ENCODE assay signal across 8 mouse cellular contexts in the genomic region with DNA sequence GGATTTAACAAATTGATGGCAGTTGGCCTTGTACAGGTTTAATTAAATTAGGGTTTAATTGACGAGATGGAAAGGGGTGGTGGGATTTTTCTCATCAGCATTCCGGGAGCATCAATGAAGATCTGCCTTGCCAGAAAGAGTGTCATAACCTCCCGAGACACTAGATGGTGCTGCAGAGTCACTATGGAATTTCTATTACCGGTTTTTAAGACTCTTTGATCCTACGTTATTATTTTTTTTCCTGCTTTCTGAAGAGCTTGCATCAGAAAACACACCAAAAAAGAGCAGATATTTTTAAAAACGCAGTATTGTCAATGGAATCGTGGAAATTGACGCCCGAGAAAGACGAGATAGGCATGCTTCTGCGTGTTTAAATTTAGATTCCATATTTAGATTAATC.
DNase-seq lines count a peak whose midpoint lies in the region; ATAC-seq and TF ChIP-seq lines count a peak whose summit lies in the region.

No protein-coding gene starts in this region.

- peak; percentile 43 for DNase-seq in CD4-positive, CD25-positive, alpha-beta regulatory T cell, adult 2 months (ENCODE audit: low read depth, low spot score)
- peak; percentile 74 for DNase-seq in MEL (ENCODE audit: low read depth, low spot score)
- DNase-seq in cerebellum, postnatal 25 days = peak; percentile 69 to 86
- peak; percentile 85 for DNase-seq in layer of hippocampus, adult 11-12 months (ENCODE audit: low spot score)
- peak; percentile 84 for DNase-seq in retina, postnatal 1 day
- no peak for DNase-seq in natural killer cell, adult 2 months (ENCODE audit: low spot score in 2 of 2)

- no peak for ATAC-seq in heart, embryonic 14.5 days (ENCODE audit: insufficient number of reproducible peaks, insufficient read depth, low FRiP score, low read depth)
- no peak for ATAC-seq in lung, embryonic 15.5 days (ENCODE audit: borderline replicate concordance, extremely low read depth, low FRiP score, low TSS enrichment)

- H3K9ac ChIP-seq in MEL (ENCODE audit: control insufficient read depth, low read depth, low read length, poor library complexity, severe bottlenecking) = peak overlapping the region; percentile 37; the same call in 1 of the 2 replicates
- no peak overlapping the region for H3K9ac ChIP-seq in heart, embryonic 14.5 days (ENCODE audit: low read length)
- no peak overlapping the region for H3K9ac ChIP-seq in lung, embryonic 15.5 days

- H3K9me3 ChIP-seq in MEL (replicated peaks; ENCODE audit: insufficient read depth, low read length) = no peaks in the 10 kb centered on the region
- no peaks in the 10 kb centered on the region for H3K9me3 ChIP-seq in heart, embryonic 14.5 days (ENCODE audit: control insufficient read depth, low read length)
- no peaks in the 10 kb centered on the region for H3K9me3 ChIP-seq in lung, embryonic 15.5 days

- no peaks in the 10 kb centered on the region for H3K27me3 ChIP-seq in MEL (ENCODE audit: control insufficient read depth in 1 of 2, insufficient read depth in 2 of 2, low read length in 2 of 2)
- H3K27me3 ChIP-seq in heart, embryonic 14.5 days (ENCODE audit: control insufficient read depth, insufficient read depth, low read length) = no peaks in the 10 kb centered on the region; the same call in 1 of the 2 replicates
- H3K27me3 ChIP-seq in lung, embryonic 15.5 days = peaks cover 9% of the 10 kb centered on the region; the same call in 1 of the 2 replicates

- H3K36me3 ChIP-seq in MEL (ENCODE audit: control insufficient read depth in 1 of 2, insufficient read depth in 2 of 2, low read length in 2 of 2) = peaks cover 0 to 9% of the 10 kb centered on the region in 2 experiments; a peak in 2 of 4 replicates
- no peaks in the 10 kb centered on the region for H3K36me3 ChIP-seq in heart, embryonic 14.5 days (ENCODE audit: control insufficient read depth, insufficient read depth, low read length)
- H3K36me3 ChIP-seq in lung, embryonic 15.5 days = no peaks in the 10 kb centered on the region

- H3K79me2 ChIP-seq in MEL (ENCODE audit: control insufficient read depth, insufficient read depth, low read length, poor library complexity) = no peaks in the 10 kb centered on the region; the same call in 1 of the 2 replicates

- peaks cover 3 to 7% of the 10 kb centered on the region in 2 experiments for H3K4me1 ChIP-seq in MEL (ENCODE audit: control insufficient read depth in 1 of 2, insufficient read depth in 2 of 2, low read length in 2 of 2)
- peaks cover 3 to 7% of the 10 kb centered on the region in 2 experiments; a peak in 2 of 4 replicates for H3K4me1 ChIP-seq in heart, embryonic 14.5 days (ENCODE audit: control insufficient read depth in 2 of 2, insufficient read depth in 2 of 2, low read length in 2 of 2)
- H3K4me1 ChIP-seq in lung, embryonic 15.5 days = peaks cover 15% of the 10 kb centered on the region

- no peak for TF ChIP-seq POLR2A in MEL (IDR thresholded peaks at IDR 0.05; ENCODE audit: control insufficient read depth in 1 of 2, insufficient read depth in 1 of 2, low read depth in 1 of 2, low read length in 2 of 2, poor library complexity in 1 of 2)

- TF ChIP-seq CTCF in MEL (IDR thresholded peaks at IDR 0.05 in 2 of 3, conservative IDR thresholded peaks at IDR 0.05 in 1 of 3; ENCODE audit: control insufficient read depth in 1 of 3, insufficient read depth in 1 of 3, low read depth in 2 of 3, low read length in 3 of 3, poor library complexity in 1 of 3, severe bottlenecking in 1 of 3) = peak; percentile 29 to 79 (median 72); a peak in 5 of 6 replicates

- no peak overlapping the region for H3K4me3 ChIP-seq in MEL (ENCODE audit: control insufficient read depth in 1 of 2, insufficient read depth in 1 of 2, low read depth in 2 of 2, low read length in 2 of 2)
- H3K4me3 ChIP-seq in heart, embryonic 14.5 days (ENCODE audit: control insufficient read depth in 1 of 2, insufficient read depth in 1 of 2, low read depth in 1 of 2, low read length in 2 of 2) = no peak overlapping the region
- no peak overlapping the region for H3K4me3 ChIP-seq in lung, embryonic 15.5 days

- peak; percentile 84 for TF ChIP-seq RAD21 in MEL (IDR thresholded peaks at IDR 0.05; ENCODE audit: low read depth, low read length)

- peak overlapping the region; percentile 45 for H3K4me2 ChIP-seq in heart, embryonic 14.5 days (ENCODE audit: low read length)
- peak overlapping the region; percentile 34 for H3K4me2 ChIP-seq in lung, embryonic 15.5 days

- no peak overlapping the region for H3K27ac ChIP-seq in MEL (ENCODE audit: control insufficient read depth, low read depth, low read length)
- no peak overlapping the region for H3K27ac ChIP-seq in heart, embryonic 14.5 days (replicated peaks in 1 of 2; ENCODE audit: control insufficient read depth in 1 of 2, insufficient read depth in 1 of 2, low read depth in 2 of 2, low read length in 2 of 2)
- no peak overlapping the region for H3K27ac ChIP-seq in lung, embryonic 15.5 days

- no peak for TF ChIP-seq EP300 in MEL (IDR thresholded peaks at IDR 0.05; ENCODE audit: low read depth in 1 of 2, low read length in 2 of 2)

- 13% methylated on average over 11 of the region's 11 CpGs for WGBS in heart, embryonic 14.5 days
- 7% methylated on average over 11 of the region's 11 CpGs for WGBS in lung, embryonic 15.5 days

TF ChIP-seq in MEL, 35 proteins besides CTCF, POLR2A, EP300 and RAD21:
- no peak for TF ChIP-seq MXI1 (IDR thresholded peaks at IDR 0.05; ENCODE audit: low read depth, low read length)
- TF ChIP-seq ZMIZ1 (IDR thresholded peaks at IDR 0.05; ENCODE audit: low read depth, low read length) = no peak
- no peak for TF ChIP-seq CHD2 (IDR thresholded peaks at IDR 0.05; ENCODE audit: low read length)
- TF ChIP-seq ETS1 (IDR thresholded peaks at IDR 0.05; ENCODE audit: low read depth, low read length) = no peak
- no peak for TF ChIP-seq GABPA (IDR thresholded peaks at IDR 0.05; ENCODE audit: low read depth, low read length)
- no peak for TF ChIP-seq CHD1 (IDR thresholded peaks at IDR 0.05; ENCODE audit: low read depth, low read length)
- no peak for TF ChIP-seq MAFK (IDR thresholded peaks at IDR 0.05; ENCODE audit: borderline replicate concordance, low read depth, low read length)
- no peak for TF ChIP-seq TBP (IDR thresholded peaks at IDR 0.05; ENCODE audit: low read depth, low read length)
- no peak for TF ChIP-seq USF1 (IDR thresholded peaks at IDR 0.05; ENCODE audit: low read depth, low read length)
- no peak for TF ChIP-seq MYB (IDR thresholded peaks at IDR 0.05; ENCODE audit: low read depth, low read length)
- no peak for TF ChIP-seq TCF12 (IDR thresholded peaks at IDR 0.05; ENCODE audit: low read depth, low read length)
- no peak for TF ChIP-seq JUND (IDR thresholded peaks at IDR 0.05; ENCODE audit: low read depth, low read length)
- TF ChIP-seq SMC3 (IDR thresholded peaks at IDR 0.05; ENCODE audit: low read depth, low read length) = peak; percentile 74
- peak; percentile 60 for TF ChIP-seq ZC3H11A (IDR thresholded peaks at IDR 0.05; ENCODE audit: low read depth, low read length)
- no peak for TF ChIP-seq POLR2AphosphoS5 (IDR thresholded peaks at IDR 0.05; ENCODE audit: borderline replicate concordance, low read depth, low read length)
- TF ChIP-seq MAZ (IDR thresholded peaks at IDR 0.05; ENCODE audit: low read depth, low read length) = no peak
- TF ChIP-seq E2F4 (IDR thresholded peaks at IDR 0.05; ENCODE audit: borderline replicate concordance, low read depth, low read length) = no peak
- TF ChIP-seq MYC (IDR thresholded peaks at IDR 0.05; ENCODE audit: low read depth, low read length) = no peak
- no peak for TF ChIP-seq GATA1 (IDR thresholded peaks at IDR 0.05; ENCODE audit: low read depth, low read length)
- no peak for TF ChIP-seq MAX (IDR thresholded peaks at IDR 0.05; ENCODE audit: low read length)
- TF ChIP-seq BHLHE40 (IDR thresholded peaks at IDR 0.05; ENCODE audit: borderline replicate concordance, low read depth, low read length) = no peak
- TF ChIP-seq ZNF384 (IDR thresholded peaks at IDR 0.05; ENCODE audit: low read depth, low read length) = peak; percentile 47
- TF ChIP-seq USF2 (IDR thresholded peaks at IDR 0.05; ENCODE audit: borderline replicate concordance in 1 of 2, insufficient read depth in 1 of 2, low read depth in 1 of 2, low read length in 2 of 2) = no peak
- TF ChIP-seq ELF1 (IDR thresholded peaks at IDR 0.05; ENCODE audit: low read depth, low read length) = no peak
- no peak for TF ChIP-seq NRF1 (IDR thresholded peaks at IDR 0.05; ENCODE audit: insufficient read depth, low read depth, low read length, poor library complexity, severe bottlenecking)
- no peak for TF ChIP-seq NELFE (IDR thresholded peaks at IDR 0.05; ENCODE audit: low read depth, low read length)
- TF ChIP-seq SIN3A (IDR thresholded peaks at IDR 0.05; ENCODE audit: low read length) = no peak; the same call in 1 of the 2 replicates
TF ChIP-seq in MEL: peak in this region for 3.

Comparison
In these comparisons a context has a peak if more than half of its experiments do, and no peak if none do; other contexts are left out.
1. DNase-seq: peak in CD4-positive, CD25-positive, alpha-beta regulatory T cell, adult 2 months (single experiment), MEL (single experiment), cerebellum, postnatal 25 days (2 of 2), layer of hippocampus, adult 11-12 months (single experiment) and retina, postnatal 1 day (single experiment); none in natural killer cell, adult 2 months (0 of 2).